Mouse (Mus musculus): ENCODE measurements around the gene Tysnd1. TPM values are rescaled to one million over a fixed set of nuclear protein-coding genes. Genes with fewer than 3 reads are reported as not detected.

The Tysnd1 gene
- polyA plus RNA-seq, 1 experiment from 2014 or later, result 36.6 TPM

DNA sequence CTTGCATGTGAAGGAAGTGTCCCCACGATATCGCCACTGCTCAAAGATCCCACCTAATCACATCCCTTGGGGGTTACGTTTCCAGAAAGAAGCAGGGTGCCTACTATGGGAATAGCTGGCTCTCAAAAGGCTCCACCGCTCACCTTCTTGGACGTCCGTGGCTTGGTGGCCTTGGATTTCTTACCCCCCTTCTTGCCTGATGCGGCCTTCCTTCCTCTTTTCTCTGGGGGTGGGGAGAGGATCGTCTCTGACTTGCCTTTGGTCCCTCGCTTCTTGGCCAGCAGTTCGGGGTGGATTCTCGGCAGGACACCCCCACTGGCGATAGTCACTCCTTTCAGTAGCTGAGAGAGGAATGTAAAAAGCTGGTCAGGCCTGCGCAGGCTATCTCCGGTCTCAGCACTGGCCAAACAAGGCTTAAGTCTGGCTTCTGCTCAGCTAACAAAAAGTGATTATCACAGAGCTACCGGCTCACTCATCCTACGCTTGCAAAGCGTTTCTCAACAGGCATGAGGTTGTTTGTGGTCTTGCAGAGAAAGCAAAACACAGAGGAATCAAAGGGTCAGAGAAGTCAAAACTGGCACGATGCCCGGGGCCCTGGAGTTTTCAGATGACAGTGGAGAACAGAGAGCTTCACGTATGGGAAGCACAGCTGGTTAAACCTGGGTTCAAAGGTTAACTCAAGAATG is 56.4 kb downstream of the Tysnd1 start:
- Histone ChIP-seq H3K4me2 (ENCODE audit: low read depth, severe bottlenecking) (no peak overlapping the region), H3K9me3 (ENCODE audit: control insufficient read depth, low read length) (no peaks in the 10 kb centered on the region), H3K4me1 (ENCODE audit: control insufficient read depth, insufficient read depth, low read length) (no peaks in the 10 kb centered on the region), H3K4me3 (ENCODE audit: low read depth, low read length) (no peak overlapping the region), H3K36me3 (ENCODE audit: control insufficient read depth, insufficient read depth, low read length) (peaks cover 31% of the 10 kb centered on the region), H3K27me3 (ENCODE audit: control insufficient read depth, insufficient read depth, low read length) (no peaks in the 10 kb centered on the region), H3K9ac (ENCODE audit: low read length) (no peak overlapping the region), H3K27ac (replicated peaks; ENCODE audit: low read depth, low read length) (no peak overlapping the region)
- DNase-seq (ENCODE audit: low spot score) (no peak), ATAC-seq (ENCODE audit: insufficient number of reproducible peaks, low FRiP score, low TSS enrichment, low read depth) (no peak)
- 89% methylated on average over 20 of the region's 20 CpGs for WGBS

Other genes with a start within 250 kb of the Tysnd1 start
- 28.5 and 33.3 TPM in 2 replicates for gene Eif4ebp2, start 242.9 kb upstream of the Tysnd1 start, polyA plus RNA-seq (2014; fragmentation: Nextera tagmentation; extraction: Ambion mirVana)
- gene Lrrc20, start 219.7 kb upstream of the Tysnd1 start, polyA plus RNA-seq (2014; fragmentation: Nextera tagmentation; extraction: Ambion mirVana), result 11.6 and 11.8 TPM in 2 replicates
- gene Npffr1, start 100.0 kb upstream of the Tysnd1 start, polyA plus RNA-seq (2014; fragmentation: Nextera tagmentation; extraction: Ambion mirVana), result not detected in 2 replicates
- 314 and 321 TPM in 2 replicates for gene Ppa1, start 47.0 kb upstream of the Tysnd1 start, polyA plus RNA-seq (2014; fragmentation: Nextera tagmentation; extraction: Ambion mirVana)
- gene Sar1a, start 15.2 kb upstream of the Tysnd1 start, polyA plus RNA-seq (2014; fragmentation: Nextera tagmentation; extraction: Ambion mirVana), result 245 and 250 TPM in 2 replicates
- 8.2 TPM in 2 replicates for gene Aifm2, start 19.7 kb downstream of the Tysnd1 start, polyA plus RNA-seq (2014; fragmentation: Nextera tagmentation; extraction: Ambion mirVana)
- 249 and 263 TPM in 2 replicates for gene H2afy2, start 88.6 kb downstream of the Tysnd1 start, polyA plus RNA-seq (2014; fragmentation: Nextera tagmentation; extraction: Ambion mirVana)